Mouse (Mus musculus): Measurements from ENCODE around the gene Abca17. TPM values are rescaled to one million over a fixed set of nuclear protein-coding genes. Genes with fewer than 3 reads are reported as not detected.

The Abca17 gene
- total RNA-seq (2017): not detected in 3 replicates

GRCm38 (mm10) chr17:24350926-24351759 lies at the start of gene Abca17:
Gene Abca17 (minus strand): TSS chr17:24351068.
- ATAC-seq (replicated peaks; ENCODE audit: insufficient number of reproducible peaks, low FRiP score, low TSS enrichment, poor library complexity, severe bottlenecking): peak; percentile 40

- no peak for ATAC-seq (replicated peaks; ENCODE audit: insufficient number of reproducible peaks, low FRiP score, low TSS enrichment, poor library complexity, severe bottlenecking)
Observed at GRCm38 (mm10) chr17:24394456-24394855, 43.6 kb upstream of the Abca17 start.

GRCm38 (mm10) chr17:24393527-24393926 lies 42.7 kb upstream of the Abca17 start:
- no peak for ATAC-seq (replicated peaks; ENCODE audit: insufficient number of reproducible peaks, low FRiP score, low TSS enrichment, poor library complexity, severe bottlenecking)

- ATAC-seq (replicated peaks; ENCODE audit: insufficient number of reproducible peaks, low FRiP score, low TSS enrichment, poor library complexity, severe bottlenecking): no peak
Observed at GRCm38 (mm10) chr17:24391149-24391548, 40.3 kb upstream of the Abca17 start.

GRCm38 (mm10) chr17:24389865-24390264 lies 39.0 kb upstream of the Abca17 start:
- ATAC-seq (replicated peaks; ENCODE audit: insufficient number of reproducible peaks, low FRiP score, low TSS enrichment, poor library complexity, severe bottlenecking): no peak

GRCm38 (mm10) chr17:24388711-24389110 lies 37.8 kb upstream of the Abca17 start:
- ATAC-seq (replicated peaks; ENCODE audit: insufficient number of reproducible peaks, low FRiP score, low TSS enrichment, poor library complexity, severe bottlenecking): no peak

- no peak for ATAC-seq (replicated peaks; ENCODE audit: insufficient number of reproducible peaks, low FRiP score, low TSS enrichment, poor library complexity, severe bottlenecking)
Observed at GRCm38 (mm10) chr17:24383789-24384188, 32.9 kb upstream of the Abca17 start.

- no peak for ATAC-seq (replicated peaks; ENCODE audit: insufficient number of reproducible peaks, low FRiP score, low TSS enrichment, poor library complexity, severe bottlenecking)
Observed at GRCm38 (mm10) chr17:24378496-24378895, 27.6 kb upstream of the Abca17 start.

- no peak for ATAC-seq (replicated peaks; ENCODE audit: insufficient number of reproducible peaks, low FRiP score, low TSS enrichment, poor library complexity, severe bottlenecking)
Observed at GRCm38 (mm10) chr17:24375886-24376285, 25.0 kb upstream of the Abca17 start.

- ATAC-seq (replicated peaks; ENCODE audit: insufficient number of reproducible peaks, low FRiP score, low TSS enrichment, poor library complexity, severe bottlenecking): no peak
Observed at GRCm38 (mm10) chr17:24375094-24375712, 24.3 kb upstream of the Abca17 start.

- ATAC-seq (replicated peaks; ENCODE audit: insufficient number of reproducible peaks, low FRiP score, low TSS enrichment, poor library complexity, severe bottlenecking): no peak
Observed at GRCm38 (mm10) chr17:24365863-24366262, 15.0 kb upstream of the Abca17 start.

GRCm38 (mm10) chr17:24364461-24364860 lies 13.6 kb upstream of the Abca17 start:
- ATAC-seq (replicated peaks; ENCODE audit: insufficient number of reproducible peaks, low FRiP score, low TSS enrichment, poor library complexity, severe bottlenecking): no peak

GRCm38 (mm10) chr17:24362527-24362926 lies 11.7 kb upstream of the Abca17 start:
- ATAC-seq (replicated peaks; ENCODE audit: insufficient number of reproducible peaks, low FRiP score, low TSS enrichment, poor library complexity, severe bottlenecking): no peak

GRCm38 (mm10) chr17:24361291-24361690 lies 10.4 kb upstream of the Abca17 start:
- no peak for ATAC-seq (replicated peaks; ENCODE audit: insufficient number of reproducible peaks, low FRiP score, low TSS enrichment, poor library complexity, severe bottlenecking)

GRCm38 (mm10) chr17:24360841-24361240 lies 10.0 kb upstream of the Abca17 start:
- ATAC-seq (replicated peaks; ENCODE audit: insufficient number of reproducible peaks, low FRiP score, low TSS enrichment, poor library complexity, severe bottlenecking): no peak

- ATAC-seq (replicated peaks; ENCODE audit: insufficient number of reproducible peaks, low FRiP score, low TSS enrichment, poor library complexity, severe bottlenecking): no peak
Observed at GRCm38 (mm10) chr17:24359903-24360302, 9.0 kb upstream of the Abca17 start.

- ATAC-seq (replicated peaks; ENCODE audit: insufficient number of reproducible peaks, low FRiP score, low TSS enrichment, poor library complexity, severe bottlenecking): no peak
Observed at GRCm38 (mm10) chr17:24359006-24359405, 8.1 kb upstream of the Abca17 start.

GRCm38 (mm10) chr17:24355284-24355683 lies 4.4 kb upstream of the Abca17 start:
- no peak for ATAC-seq (replicated peaks; ENCODE audit: insufficient number of reproducible peaks, low FRiP score, low TSS enrichment, poor library complexity, severe bottlenecking)

GRCm38 (mm10) chr17:24353960-24354359 lies 3.1 kb upstream of the Abca17 start:
- no peak for ATAC-seq (replicated peaks; ENCODE audit: insufficient number of reproducible peaks, low FRiP score, low TSS enrichment, poor library complexity, severe bottlenecking)
